Mouse (Mus musculus) bone marrow, adult 2 months (tissue): ENCODE measurements around the gene Dysf.

Source experiments
- CTCF ChIP-seq: fragments of 200-500 bp; IDR thresholded peaks from 2 replicates; pipeline ENCODE4 v1.5.1; 2011; ENCODE audit warnings: low read length, control low read depth; ENCODE audit not compliant: control insufficient read depth, insufficient read depth
- POLR2A ChIP-seq: fragments of 200-500 bp; IDR thresholded peaks from 2 replicates; pipeline ENCODE4 v1.6.1; 2011; ENCODE audit warnings: low read depth, mild to moderate bottlenecking, control low read depth, low read length, borderline replicate concordance; ENCODE audit not compliant: control insufficient read depth

DNA sequence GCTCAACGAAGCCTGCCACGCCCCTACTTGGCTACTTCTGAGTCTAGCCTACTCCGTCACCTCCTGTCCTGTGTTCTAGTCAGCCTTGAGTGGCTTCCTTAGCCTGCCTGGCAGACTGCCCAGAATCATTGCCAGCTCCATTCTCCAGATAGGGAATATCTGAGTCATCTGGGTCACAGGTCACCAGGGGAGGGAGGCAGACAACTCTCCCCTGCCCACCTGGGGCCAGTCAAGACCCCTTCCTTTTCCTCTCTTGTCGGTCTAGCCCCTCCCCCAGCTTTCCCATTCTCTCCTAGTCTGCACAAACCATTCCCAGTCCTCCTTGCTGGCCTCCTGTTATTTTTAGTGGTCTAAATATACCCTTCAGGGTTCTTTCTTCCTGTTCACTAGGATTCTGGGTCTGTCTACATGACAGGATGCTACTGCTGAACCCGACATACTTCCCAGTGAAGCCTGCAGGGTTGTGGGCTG, 50.3 kb downstream of the Dysf start:
- no peak for TF ChIP-seq POLR2A
- TF ChIP-seq CTCF = no peak
